Mouse (Mus musculus): Measurements from ENCODE around the gene Map3k3.
A peak's percentile ranks its signal among the peaks of the same experiment; 100 is the strongest.

GRCm38 (mm10) chr11:106076321-106076720 is 8.1 kb upstream of the Map3k3 start:
- TF ChIP-seq CTCF (conservative IDR thresholded peaks at IDR 0.05; ENCODE audit: insufficient read depth, insufficient read length, low read depth, low read length) (peak; percentile 87), POLR2A (IDR thresholded peaks at IDR 0.05; ENCODE audit: low read depth, low read length) (no peak)

Measured in kidney, adult 2 months (tissue).